Mouse (Mus musculus): ENCODE measurements around the gene Ap1s3. TPM values are rescaled to one million over a fixed set of nuclear protein-coding genes. Genes with fewer than 3 reads are reported as not detected.
"Not testable (repeated sequence)": the region's sequence is repeated elsewhere in the genome, so short reads cannot be mapped to it uniquely, and the experiment has no call there.

The Ap1s3 gene
- total RNA-seq, 2 experiments from 2014 or later: 1.7 to 2.0 TPM

GRCm38 (mm10) chr1:79669419-79669974 lies 2.3 kb downstream of the Ap1s3 start:
- DNase-seq (ENCODE audit: low spot score in 2 of 2): no peak

DNA sequence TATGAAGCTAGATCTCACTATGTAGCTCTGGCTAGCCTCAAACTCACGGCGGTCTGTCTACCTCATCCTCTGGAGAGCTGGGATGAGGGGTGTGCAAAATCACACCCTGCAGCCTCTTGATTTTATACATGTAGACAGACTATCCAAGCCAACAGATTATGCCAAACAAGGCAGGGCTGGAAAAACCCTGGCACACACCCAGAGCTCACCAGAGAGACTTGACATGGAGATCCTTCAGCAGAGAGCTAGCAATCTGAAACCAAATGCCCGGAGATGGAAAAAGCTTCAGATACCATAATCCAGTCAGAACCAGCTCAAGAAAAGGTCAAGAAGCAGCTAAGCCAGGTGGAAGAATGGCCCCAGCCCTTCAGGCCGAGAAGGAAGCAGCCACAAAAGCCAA lies 6.9 kb downstream of the Ap1s3 start:
- DNase-seq (ENCODE audit: low spot score in 2 of 2): no peak

DNA sequence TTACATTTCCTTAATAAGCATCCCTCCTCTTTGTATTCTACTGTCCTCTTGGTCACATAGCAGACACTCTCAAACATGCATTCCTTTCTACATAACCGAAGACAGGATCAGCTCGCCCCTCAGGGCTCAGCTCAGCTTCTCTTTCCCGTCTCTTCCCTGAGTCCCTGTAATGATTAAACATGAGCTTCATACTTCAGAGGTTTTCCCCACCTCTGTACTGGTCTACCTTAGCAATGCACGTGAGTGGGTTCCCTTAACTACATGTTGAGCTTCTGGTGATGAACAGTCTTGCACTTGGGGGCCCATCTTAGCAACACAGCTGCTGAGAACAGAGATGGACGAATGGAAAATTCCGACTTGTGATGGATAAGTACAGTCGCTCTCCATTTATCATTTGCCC lies 12.2 kb downstream of the Ap1s3 start:
- DNase-seq (ENCODE audit: low spot score in 2 of 2): no peak

DNA sequence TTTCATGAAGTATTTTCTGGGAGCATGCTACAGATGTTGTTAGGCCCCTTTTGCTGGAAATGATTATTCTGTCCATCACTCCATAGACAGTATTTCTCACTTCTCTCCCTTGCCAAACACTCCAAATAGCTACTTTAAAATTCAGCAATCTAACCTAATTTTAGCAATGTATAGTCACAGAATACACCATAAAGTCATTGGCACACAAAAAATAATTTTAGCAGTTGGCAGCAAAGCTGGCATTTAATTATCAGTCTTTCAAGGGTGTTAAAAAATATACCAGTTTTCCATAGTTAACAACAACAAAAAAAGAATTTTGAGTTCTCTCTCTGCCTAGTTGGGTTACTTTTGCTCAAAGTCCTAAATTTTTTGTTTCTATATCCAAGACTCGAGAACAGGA lies 14.4 kb downstream of the Ap1s3 start:
- DNase-seq (ENCODE audit: low spot score in 2 of 2): no peak

DNA sequence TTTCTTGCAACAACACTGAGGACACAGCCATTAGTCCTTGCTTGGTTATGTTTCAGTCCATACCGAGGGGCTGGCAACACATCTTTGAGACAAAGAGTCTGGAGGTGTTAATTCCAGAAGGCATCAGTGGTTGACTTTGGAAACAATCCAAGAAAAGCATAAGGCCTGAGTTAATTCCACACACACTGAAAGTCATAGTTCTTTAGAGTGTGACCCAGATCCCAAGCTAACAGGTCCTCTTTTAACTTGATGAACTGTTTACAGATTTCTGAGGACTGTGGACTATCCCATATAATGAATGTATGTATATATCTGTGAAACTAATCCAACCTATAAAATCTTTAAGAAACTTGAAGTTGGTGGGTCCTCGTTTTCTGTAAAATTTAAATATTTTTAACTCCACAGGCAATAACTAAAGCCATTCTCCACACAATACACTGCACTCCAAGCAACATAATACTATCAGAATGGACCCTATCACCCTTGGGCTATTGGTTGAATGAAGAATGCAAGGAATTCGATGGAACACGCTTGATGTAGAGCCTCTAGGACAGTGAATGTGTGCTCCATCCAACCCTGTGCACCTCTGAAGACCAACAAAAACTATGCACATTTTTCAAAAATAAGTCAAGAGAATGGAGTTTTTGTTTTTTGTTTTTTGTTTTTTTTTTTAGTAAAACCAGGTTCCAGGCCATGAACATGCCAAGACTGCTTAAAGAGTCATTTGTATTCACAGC lies 15.8 kb downstream of the Ap1s3 start:
- no peak for DNase-seq (ENCODE audit: low spot score in 2 of 2)

- no peak for DNase-seq (ENCODE audit: low spot score in 2 of 2)
These were observed 16.8 kb downstream of the Ap1s3 start for GRCm38 (mm10) chr1:79654948-79655347.

DNA sequence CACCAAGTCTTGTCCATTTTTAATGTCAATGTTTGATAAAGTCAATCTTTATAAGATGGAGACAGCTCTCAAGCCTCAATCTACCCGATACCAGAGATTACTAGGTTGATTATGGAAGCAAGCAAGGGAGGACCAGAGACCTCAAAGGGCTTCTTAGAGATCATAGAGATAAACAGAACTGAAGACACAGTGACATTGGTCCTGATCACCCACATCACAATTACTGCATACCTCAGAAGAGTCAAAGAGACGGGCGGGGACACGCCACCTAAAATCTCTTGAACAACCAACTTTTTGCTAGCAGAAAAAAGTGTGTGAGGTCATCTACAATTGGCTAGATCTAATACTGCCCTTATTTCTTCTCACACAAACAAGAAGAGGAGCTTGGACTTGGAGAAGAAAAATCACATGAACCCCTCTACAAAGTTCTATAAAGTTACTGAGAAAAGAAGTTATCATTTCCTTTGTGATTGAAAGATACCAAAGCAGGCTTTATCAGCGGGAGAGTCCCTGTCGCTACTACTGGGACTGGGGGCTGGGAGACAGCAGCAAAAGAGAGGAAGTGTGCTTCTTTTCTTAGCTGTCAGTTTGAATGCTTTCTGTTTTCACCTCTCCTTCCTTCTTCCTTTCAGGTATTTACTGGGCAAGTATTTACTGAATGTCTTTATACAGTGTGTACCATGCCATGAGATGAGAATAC lies 28.2 kb downstream of the Ap1s3 start:
- DNase-seq (ENCODE audit: low spot score in 2 of 2): no peak

- DNase-seq (ENCODE audit: low spot score in 2 of 2): no peak
These were observed 29.1 kb downstream of the Ap1s3 start for GRCm38 (mm10) chr1:79642680-79643079.

- DNase-seq (ENCODE audit: low spot score in 2 of 2): no peak
These were observed 30.4 kb downstream of the Ap1s3 start for GRCm38 (mm10) chr1:79641355-79641754.

- peak; percentile 60 to 83 for DNase-seq (ENCODE audit: low spot score in 2 of 2)
These were observed 31.6 kb downstream of the Ap1s3 start for GRCm38 (mm10) chr1:79640151-79640550.

- DNase-seq (ENCODE audit: low spot score in 2 of 2): no peak
These were observed 32.1 kb downstream of the Ap1s3 start for GRCm38 (mm10) chr1:79639683-79640082.

- DNase-seq (ENCODE audit: low spot score in 2 of 2): no peak
These were observed 32.7 kb downstream of the Ap1s3 start for GRCm38 (mm10) chr1:79639107-79639506.

GRCm38 (mm10) chr1:79637768-79638167 lies 34.0 kb downstream of the Ap1s3 start:
- no peak for DNase-seq (ENCODE audit: low spot score in 2 of 2)

GRCm38 (mm10) chr1:79631521-79631920 lies 40.3 kb downstream of the Ap1s3 start:
- no peak for DNase-seq (ENCODE audit: low spot score in 2 of 2)

DNA sequence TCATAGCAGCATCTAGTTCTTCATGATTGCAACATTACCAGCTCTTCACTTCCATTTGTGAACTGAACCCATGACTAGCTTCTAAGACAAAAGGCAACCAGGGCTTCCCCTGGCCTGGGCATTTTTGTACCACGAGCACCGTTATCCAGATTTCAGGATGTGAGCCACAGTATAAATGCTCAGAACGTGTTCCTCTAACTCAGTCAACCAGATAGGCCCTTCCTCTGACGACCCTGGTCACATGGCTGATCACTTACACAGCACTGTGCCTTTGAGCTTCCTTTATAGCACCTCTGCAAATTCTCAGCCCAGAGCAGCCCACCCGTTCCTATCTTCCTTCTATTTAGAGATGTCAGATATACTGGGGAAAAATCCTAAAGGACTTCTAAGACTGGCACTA lies 42.0 kb downstream of the Ap1s3 start:
- no peak for DNase-seq (ENCODE audit: low spot score in 2 of 2)

DNA sequence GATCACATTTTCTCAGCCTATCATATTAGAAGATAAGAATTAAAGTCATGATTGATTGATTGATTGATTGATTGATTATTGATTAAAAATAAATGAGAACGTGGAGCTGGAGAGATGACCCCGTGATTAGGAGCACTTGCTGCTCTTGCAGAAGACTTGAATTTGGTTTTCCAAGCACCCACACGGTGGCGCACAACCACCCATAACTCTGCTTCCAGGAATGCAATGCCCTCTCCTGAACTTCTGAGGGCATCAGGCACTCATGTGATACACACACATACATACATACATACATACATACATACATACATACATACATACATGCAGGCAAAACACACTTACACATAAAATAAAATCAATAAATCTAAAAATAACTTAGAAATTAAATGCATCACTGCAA lies 45.6 kb downstream of the Ap1s3 start:
- no peak for DNase-seq (ENCODE audit: low spot score in 2 of 2)

- no peak for DNase-seq (ENCODE audit: low spot score in 2 of 2)
These were observed 52.3 kb downstream of the Ap1s3 start for GRCm38 (mm10) chr1:79619434-79619833.

DNA sequence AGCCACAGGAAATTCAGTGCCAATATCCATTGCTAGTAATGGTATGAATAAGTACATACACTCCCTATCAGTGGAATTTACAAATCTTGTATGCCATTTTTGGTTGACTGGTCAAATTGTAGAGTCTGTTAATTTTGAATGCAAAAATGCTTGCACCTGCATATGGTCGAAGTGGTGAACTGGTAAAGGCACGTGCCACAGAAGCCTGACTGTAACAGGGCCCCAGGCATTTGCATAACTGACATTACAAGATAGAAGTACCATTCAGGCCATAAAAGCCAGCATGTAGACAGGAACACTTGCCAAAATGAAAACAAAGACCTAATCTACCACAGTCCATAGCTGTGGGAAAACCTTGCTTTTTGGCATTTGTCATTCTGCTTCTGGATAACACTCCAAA lies 55.3 kb downstream of the Ap1s3 start:
- DNase-seq (ENCODE audit: low spot score in 2 of 2): no peak

- no peak for DNase-seq (ENCODE audit: low spot score in 2 of 2)
These were observed 57.3 kb downstream of the Ap1s3 start for GRCm38 (mm10) chr1:79614456-79614855.

DNA sequence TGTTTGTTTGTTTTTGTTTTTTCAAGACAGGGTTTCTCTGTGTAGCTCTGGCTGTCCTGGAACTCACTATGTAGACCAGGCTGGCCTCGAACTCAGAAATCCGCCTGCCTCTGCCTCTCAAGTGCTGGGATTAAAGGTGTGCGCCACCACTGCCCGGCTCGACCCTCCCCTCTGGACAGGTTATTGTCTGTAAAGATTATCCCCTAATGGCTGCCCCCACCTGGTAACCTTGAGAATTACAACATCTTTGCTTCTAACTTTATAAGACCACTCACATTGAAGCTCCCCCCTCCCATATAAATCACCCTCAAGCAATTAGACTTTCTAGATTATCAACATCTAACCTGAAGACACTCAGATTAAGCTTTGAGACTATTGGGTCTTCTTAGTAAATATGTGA lies 60.5 kb downstream of the Ap1s3 start:
- not testable (repeated sequence) for DNase-seq (ENCODE audit: low spot score in 2 of 2)

DNA sequence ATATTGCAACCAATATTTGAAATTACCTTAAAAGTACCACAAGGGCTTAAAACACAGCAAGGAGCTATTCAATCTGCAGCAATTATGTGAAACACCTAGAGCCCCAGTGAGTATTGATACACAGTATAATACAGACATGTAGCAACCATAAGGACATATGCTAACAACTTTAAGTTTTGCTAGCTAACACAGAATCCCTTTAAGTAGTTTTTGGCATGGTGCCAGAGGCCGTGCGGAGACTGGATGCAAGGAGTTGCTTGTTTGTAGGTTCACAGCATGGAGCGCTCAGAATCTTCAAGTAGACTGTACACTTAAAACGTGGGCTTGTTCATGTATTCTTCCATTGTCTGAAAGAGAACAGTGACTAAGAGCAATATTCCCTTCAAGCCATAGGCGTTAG lies 62.9 kb downstream of the Ap1s3 start:
- not testable (repeated sequence) for DNase-seq (ENCODE audit: low spot score in 2 of 2)

GRCm38 (mm10) chr1:79602500-79602899 lies 69.3 kb downstream of the Ap1s3 start:
- no peak for DNase-seq (ENCODE audit: low spot score in 2 of 2)

All from layer of hippocampus, adult 18-20 months (tissue).